Mouse (Mus musculus): ENCODE measurements around the gene Fbxl19.

DNA sequence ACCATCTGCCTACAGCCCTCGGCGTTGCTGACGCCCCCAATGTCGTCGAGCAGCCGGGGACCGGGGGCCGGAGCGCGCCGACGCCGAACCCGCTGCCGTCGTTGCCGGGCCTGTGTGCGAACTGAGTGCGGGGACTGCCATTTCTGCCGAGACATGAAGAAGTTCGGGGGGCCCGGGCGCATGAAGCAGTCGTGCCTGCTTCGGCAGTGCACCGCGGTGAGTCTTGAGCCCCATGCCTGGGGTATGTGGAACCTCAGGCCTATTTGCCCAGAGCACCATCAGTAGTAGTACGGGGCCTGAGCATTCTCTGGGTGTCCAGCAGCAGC is 3.9 kb downstream of the Fbxl19 start:
- no peak for TF ChIP-seq CTCF (conservative IDR thresholded peaks at IDR 0.05; ENCODE audit: low read length)
- no peak for TF ChIP-seq NANOG (IDR thresholded peaks at IDR 0.05; ENCODE audit: borderline replicate concordance, low read length)

Measured in E14TG2a.4 (cell line).